Mouse (Mus musculus): ENCODE measurements around the gene Gm17606. TPM values are rescaled to one million over a fixed set of nuclear protein-coding genes. Genes with fewer than 3 reads are reported as not detected.

Gene Gm17606
- polyA plus RNA-seq (2015; fragmentation: Illumina TruSeq; extraction: RNeasy Lipid Tissue Mini Kit (QIAGEN cat#74804); ENCODE audit: low read depth, low replicate concordance) = not detected

GRCm38 (mm10) chr14:54640946-54641304, at the start of gene Gm17606:
Gm17606 (plus strand) TSS chr14:54640952.

DNA sequence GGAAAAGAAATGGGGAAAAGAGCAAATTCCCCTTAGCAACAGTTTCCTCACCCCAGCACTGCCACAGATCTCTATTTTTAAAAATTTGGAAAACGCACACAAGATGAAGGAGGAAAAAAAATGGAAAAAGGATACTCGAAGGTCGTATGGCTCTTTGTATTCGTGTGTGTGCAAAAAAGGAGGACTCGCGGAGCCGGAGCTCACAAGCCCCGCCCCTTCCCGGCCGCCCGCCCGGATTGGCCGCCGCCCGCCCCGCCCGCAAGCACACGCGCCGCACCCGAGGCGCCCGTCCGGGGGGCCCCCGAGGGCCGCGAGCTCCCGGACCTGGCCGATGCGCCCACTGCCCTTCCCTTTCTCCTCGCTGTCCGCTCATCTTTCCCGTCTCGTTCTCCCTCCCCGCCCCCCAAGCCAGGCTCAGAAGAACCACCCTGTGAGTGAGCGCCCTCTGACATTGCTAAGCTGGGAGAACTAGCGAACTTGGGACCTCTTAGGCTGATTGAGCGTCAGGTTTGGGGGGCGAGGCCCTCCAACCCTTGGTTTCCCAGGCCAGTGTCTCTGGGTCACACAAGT, 34.9 kb upstream of the Gm17606 start, which contains the start of gene 4931414P19Rik:
Gene 4931414P19Rik (minus strand): TSS at position 242 of the 570 bp plus-strand sequence.

DNA sequence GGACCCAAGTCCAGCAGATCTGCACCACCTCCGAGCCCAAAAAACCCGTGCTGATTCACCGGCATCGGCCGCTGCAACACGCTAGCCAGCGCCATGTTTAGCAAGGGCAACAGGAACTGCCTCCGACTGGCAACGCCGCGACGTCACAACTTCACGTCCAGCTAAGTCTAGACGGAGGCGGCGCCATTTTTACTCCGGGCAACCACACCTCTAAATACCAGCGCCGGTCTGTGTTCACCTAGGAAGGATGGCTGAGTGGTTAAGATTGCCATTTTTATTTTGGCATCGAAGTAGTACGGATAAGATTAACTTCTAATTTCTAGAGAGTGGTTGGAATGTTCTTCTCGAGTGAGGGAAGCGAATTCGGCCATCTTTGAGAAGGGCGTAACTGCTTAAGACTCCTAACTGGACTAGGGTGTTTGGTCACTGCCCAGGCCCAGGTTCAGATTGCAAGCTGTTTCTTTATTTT, 22.8 kb upstream of the Gm17606 start, which contains the start of gene Psmb5:
Gene Psmb5 (minus strand): TSS at position 126 of the 469 bp plus-strand sequence.

DNA sequence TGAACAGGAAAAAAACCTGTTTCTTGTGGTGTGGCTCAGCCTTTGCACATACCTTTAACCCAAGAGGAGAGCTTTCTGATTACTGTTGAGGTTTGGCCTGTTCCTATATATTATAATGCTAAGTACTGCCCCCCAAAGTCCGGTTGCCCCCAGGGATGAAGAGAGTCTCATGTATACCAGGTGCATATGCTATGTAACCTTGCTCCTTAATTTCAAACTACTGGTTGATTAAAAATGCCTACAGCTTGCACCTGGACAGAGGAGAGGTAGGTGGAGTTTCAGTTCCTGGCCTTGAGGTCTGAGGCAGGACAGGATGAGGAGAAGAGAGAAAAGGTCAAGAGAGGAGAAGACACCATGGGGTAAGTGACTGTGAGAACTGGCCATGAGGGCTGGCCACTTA, 19.6 kb upstream of the Gm17606 start, which contains the start of gene Psmb11:
Gene Psmb11 (plus strand): TSS at position 301 of the 400 bp plus-strand sequence.

GRCm38 (mm10) chr14:54641305-54641969, 685 bp downstream of the Gm17606 start, which contains the start of gene Cdh24:
Cdh24 (minus strand) TSS chr14:54641364.

GRCm38 (mm10) chr14:54686063-54686521, 45.3 kb downstream of the Gm17606 start, which contains the start of gene 1700123O20Rik:
1700123O20Rik (plus strand) TSS chr14:54686216.

DNA sequence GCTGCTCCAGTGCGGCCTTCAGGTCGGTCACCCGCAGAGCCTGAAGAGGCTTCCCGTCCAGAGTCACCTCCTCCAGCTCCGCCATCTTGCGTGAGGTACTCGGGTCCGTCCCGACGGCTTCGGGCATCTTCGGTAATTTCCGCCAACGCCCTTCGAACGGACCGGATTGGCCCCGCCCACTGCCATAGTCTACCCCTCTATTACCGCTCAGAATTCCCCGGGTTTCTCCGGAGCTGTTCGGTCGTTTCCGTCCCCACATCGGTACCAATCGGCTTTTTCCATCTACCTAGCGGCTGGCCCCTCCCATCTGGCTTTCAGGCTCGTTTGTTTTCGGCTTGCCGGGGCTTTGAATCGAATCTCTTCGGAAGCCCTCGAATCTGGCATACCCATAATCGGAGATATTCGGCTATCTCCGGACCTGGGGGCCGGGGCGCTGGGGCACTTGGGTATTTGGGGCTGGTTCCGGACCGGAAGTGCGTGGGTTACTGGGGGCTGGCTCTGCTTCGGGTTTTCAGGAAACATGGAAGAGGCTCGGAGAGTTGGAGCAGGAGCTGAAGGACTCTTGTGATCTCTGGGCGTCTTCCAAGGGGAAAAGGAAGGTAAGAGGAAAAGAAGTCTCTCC, 45.9 kb downstream of the Gm17606 start, which contains the start of gene Acin1:
Gene Acin1 (minus strand): TSS at position 410 of the 622 bp plus-strand sequence.

Other genes with a start within 250 kb of the Gm17606 start
- gene Slc7a7, start 223.2 kb upstream of the Gm17606 start, polyA plus RNA-seq (2015; fragmentation: Illumina TruSeq; extraction: RNeasy Lipid Tissue Mini Kit (QIAGEN cat#74804); ENCODE audit: low read depth, low replicate concordance) = 2.1 TPM
- 143 TPM for gene Mrpl52, start 214.0 kb upstream of the Gm17606 start, polyA plus RNA-seq (2015; fragmentation: Illumina TruSeq; extraction: RNeasy Lipid Tissue Mini Kit (QIAGEN cat#74804); ENCODE audit: low read depth, low replicate concordance)
- 11.8 TPM for gene Mmp14, start 209.3 kb upstream of the Gm17606 start, polyA plus RNA-seq (2015; fragmentation: Illumina TruSeq; extraction: RNeasy Lipid Tissue Mini Kit (QIAGEN cat#74804); ENCODE audit: low read depth, low replicate concordance)
- gene Lrp10, start 176.8 kb upstream of the Gm17606 start, polyA plus RNA-seq (2015; fragmentation: Illumina TruSeq; extraction: RNeasy Lipid Tissue Mini Kit (QIAGEN cat#74804); ENCODE audit: low read depth, low replicate concordance) = 17.0 TPM
- 13.6 TPM for gene Rem2, start 164.9 kb upstream of the Gm17606 start, polyA plus RNA-seq (2015; fragmentation: Illumina TruSeq; extraction: RNeasy Lipid Tissue Mini Kit (QIAGEN cat#74804); ENCODE audit: low read depth, low replicate concordance)
- gene Prmt5, start 123.4 kb upstream of the Gm17606 start, polyA plus RNA-seq (2015; fragmentation: Illumina TruSeq; extraction: RNeasy Lipid Tissue Mini Kit (QIAGEN cat#74804); ENCODE audit: low read depth, low replicate concordance) = 61.5 TPM
- gene Haus4, start 86.3 kb upstream of the Gm17606 start, polyA plus RNA-seq (2015; fragmentation: Illumina TruSeq; extraction: RNeasy Lipid Tissue Mini Kit (QIAGEN cat#74804); ENCODE audit: low read depth, low replicate concordance) = 4.1 TPM
- gene Ajuba, start 63.4 kb upstream of the Gm17606 start, polyA plus RNA-seq (2015; fragmentation: Illumina TruSeq; extraction: RNeasy Lipid Tissue Mini Kit (QIAGEN cat#74804); ENCODE audit: low read depth, low replicate concordance) = 1.4 TPM
- gene 4931414P19Rik, start 35.0 kb upstream of the Gm17606 start, polyA plus RNA-seq (2015; fragmentation: Illumina TruSeq; extraction: RNeasy Lipid Tissue Mini Kit (QIAGEN cat#74804); ENCODE audit: low read depth, low replicate concordance) = 4.7 TPM
- gene Psmb5, start 22.9 kb upstream of the Gm17606 start, polyA plus RNA-seq (2015; fragmentation: Illumina TruSeq; extraction: RNeasy Lipid Tissue Mini Kit (QIAGEN cat#74804); ENCODE audit: low read depth, low replicate concordance) = 275 TPM
- gene Psmb11, start 19.5 kb upstream of the Gm17606 start, polyA plus RNA-seq (2015; fragmentation: Illumina TruSeq; extraction: RNeasy Lipid Tissue Mini Kit (QIAGEN cat#74804); ENCODE audit: low read depth, low replicate concordance) = 0.16 TPM
- gene Cdh24, start 412 bp downstream of the Gm17606 start, polyA plus RNA-seq (2015; fragmentation: Illumina TruSeq; extraction: RNeasy Lipid Tissue Mini Kit (QIAGEN cat#74804); ENCODE audit: low read depth, low replicate concordance) = 6.1 TPM
- gene 1700123O20Rik, start 45.3 kb downstream of the Gm17606 start, polyA plus RNA-seq (2015; fragmentation: Illumina TruSeq; extraction: RNeasy Lipid Tissue Mini Kit (QIAGEN cat#74804); ENCODE audit: low read depth, low replicate concordance) = 31.4 TPM
- gene Acin1, start 46.0 kb downstream of the Gm17606 start, polyA plus RNA-seq (2015; fragmentation: Illumina TruSeq; extraction: RNeasy Lipid Tissue Mini Kit (QIAGEN cat#74804); ENCODE audit: low read depth, low replicate concordance) = 136 TPM
- not detected for gene Gm29776, start 57.9 kb downstream of the Gm17606 start, polyA plus RNA-seq (2015; fragmentation: Illumina TruSeq; extraction: RNeasy Lipid Tissue Mini Kit (QIAGEN cat#74804); ENCODE audit: low read depth, low replicate concordance)
- gene Cebpe, start 71.2 kb downstream of the Gm17606 start, polyA plus RNA-seq (2015; fragmentation: Illumina TruSeq; extraction: RNeasy Lipid Tissue Mini Kit (QIAGEN cat#74804); ENCODE audit: low read depth, low replicate concordance) = not detected
- gene Slc7a8, start 141.0 kb downstream of the Gm17606 start, polyA plus RNA-seq (2015; fragmentation: Illumina TruSeq; extraction: RNeasy Lipid Tissue Mini Kit (QIAGEN cat#74804); ENCODE audit: low read depth, low replicate concordance) = 35.8 TPM
- not detected for gene Rnf212b, start 173.2 kb downstream of the Gm17606 start, polyA plus RNA-seq (2015; fragmentation: Illumina TruSeq; extraction: RNeasy Lipid Tissue Mini Kit (QIAGEN cat#74804); ENCODE audit: low read depth, low replicate concordance)
- 11.7 TPM for gene Homez, start 230.0 kb downstream of the Gm17606 start, polyA plus RNA-seq (2015; fragmentation: Illumina TruSeq; extraction: RNeasy Lipid Tissue Mini Kit (QIAGEN cat#74804); ENCODE audit: low read depth, low replicate concordance)
- 18.4 TPM for gene Ppp1r3e, start 236.6 kb downstream of the Gm17606 start, polyA plus RNA-seq (2015; fragmentation: Illumina TruSeq; extraction: RNeasy Lipid Tissue Mini Kit (QIAGEN cat#74804); ENCODE audit: low read depth, low replicate concordance)
- 100 TPM for gene Bcl2l2, start 242.4 kb downstream of the Gm17606 start, polyA plus RNA-seq (2015; fragmentation: Illumina TruSeq; extraction: RNeasy Lipid Tissue Mini Kit (QIAGEN cat#74804); ENCODE audit: low read depth, low replicate concordance)
- not detected for gene Gm20521, start 242.5 kb downstream of the Gm17606 start, polyA plus RNA-seq (2015; fragmentation: Illumina TruSeq; extraction: RNeasy Lipid Tissue Mini Kit (QIAGEN cat#74804); ENCODE audit: low read depth, low replicate concordance)

All from brain, adult 10 weeks (tissue).